Mouse (Mus musculus): ENCODE results near the gene Invs.
A peak's percentile ranks its signal among the peaks of the same experiment; 100 is the strongest.
"Not testable (repeated sequence)": the region's sequence is repeated elsewhere in the genome, so short reads cannot be mapped to it uniquely, and the experiment has no call there.

Gene Invs

GRCm38 (mm10) chr4:48328042-48328441, 48.5 kb downstream of the Invs start:
- no peak for DNase-seq

GRCm38 (mm10) chr4:48332453-48333051, 53.0 kb downstream of the Invs start:
- DNase-seq: no peak

GRCm38 (mm10) chr4:48334927-48335763, 55.6 kb downstream of the Invs start:
- DNase-seq: no peak

GRCm38 (mm10) chr4:48342705-48343104, 63.1 kb downstream of the Invs start:
- DNase-seq: no peak

GRCm38 (mm10) chr4:48362367-48362766, 82.8 kb downstream of the Invs start:
- DNase-seq: no peak

- no peak for DNase-seq
Measured at GRCm38 (mm10) chr4:48371037-48371436, 91.5 kb downstream of the Invs start.

- peak; percentile 71 to 89 for DNase-seq
Measured at GRCm38 (mm10) chr4:48380940-48381339, 101.4 kb downstream of the Invs start.

GRCm38 (mm10) chr4:48382506-48382905, 102.9 kb downstream of the Invs start:
- DNase-seq: no peak

GRCm38 (mm10) chr4:48396949-48397348, 117.4 kb downstream of the Invs start:
- no peak for DNase-seq

GRCm38 (mm10) chr4:48403066-48403640, 123.6 kb downstream of the Invs start:
- no peak for DNase-seq

GRCm38 (mm10) chr4:48405724-48406491, 126.3 kb downstream of the Invs start:
- not testable (repeated sequence) for DNase-seq

- DNase-seq: peak in 1 of 2 experiments; percentile 53
Measured at GRCm38 (mm10) chr4:48407350-48408039, 127.9 kb downstream of the Invs start.

GRCm38 (mm10) chr4:48413473-48413872, 133.9 kb downstream of the Invs start:
- DNase-seq: no peak

- peak in 1 of 2 experiments; percentile 5 for DNase-seq
Measured at GRCm38 (mm10) chr4:48415838-48416335, 136.3 kb downstream of the Invs start.

- DNase-seq: no peak
Measured at GRCm38 (mm10) chr4:48418831-48419468, 139.4 kb downstream of the Invs start.

- no peak for DNase-seq
Measured at GRCm38 (mm10) chr4:48422633-48423032, 143.1 kb downstream of the Invs start.

- no peak for DNase-seq
Measured at GRCm38 (mm10) chr4:48423738-48424137, 144.2 kb downstream of the Invs start.

GRCm38 (mm10) chr4:48427413-48427812, 147.9 kb downstream of the Invs start:
- DNase-seq: no peak

- no peak for DNase-seq
Measured at GRCm38 (mm10) chr4:48428054-48428453, 148.5 kb downstream of the Invs start.

GRCm38 (mm10) chr4:48454106-48454773, 174.7 kb downstream of the Invs start:
- peak in 1 of 2 experiments; percentile 6 for DNase-seq

- no peak for DNase-seq
Measured at GRCm38 (mm10) chr4:48458436-48458835, 178.9 kb downstream of the Invs start.

Data from kidney, postnatal 25 days (tissue).